Mouse (Mus musculus): ENCODE results near the gene Secisbp2. TPM values are rescaled to one million over a fixed set of nuclear protein-coding genes. Genes with fewer than 3 reads are reported as not detected.
A peak's percentile ranks its signal among the peaks of the same experiment; 100 is the strongest.

Secisbp2 gene
- polyA plus RNA-seq (2014; fragmentation: Nextera tagmentation; extraction: Ambion mirVana), result 22.7 and 28.5 TPM in 2 replicates

- ATAC-seq (ENCODE audit: low FRiP score) (peak; percentile 96), DNase-seq (ENCODE audit: low spot score, missing footprints) (peak; percentile 99)
- peaks cover 14% of the 10 kb centered on the region; the same call in 1 of the 2 replicates for H3K36me3 ChIP-seq (ENCODE audit: control insufficient read depth, insufficient read depth, low read length)
- H3K9ac ChIP-seq (ENCODE audit: low read length), result peak within 1 kb of the TSS; percentile 86
- H3K4me2 ChIP-seq, result peak within 1 kb of the TSS; percentile 68
- H3K27ac ChIP-seq (ENCODE audit: low read depth, low read length), result peak within 1 kb of the TSS; percentile 69
- no peaks in the 10 kb centered on the region for H3K27me3 ChIP-seq (ENCODE audit: control insufficient read depth, insufficient read depth, low read length)
- H3K4me3 ChIP-seq (ENCODE audit: low read depth, low read length), result peak within 1 kb of the TSS; percentile 74
- no peaks in the 10 kb centered on the region for H3K9me3 ChIP-seq (ENCODE audit: control insufficient read depth, low read length)
- under 1% methylated on average over 69 of the region's 69 CpGs for WGBS
- peaks cover 17% of the 10 kb centered on the region for H3K4me1 ChIP-seq (ENCODE audit: control insufficient read depth, insufficient read depth, low read length)
These were observed at the start of gene Secisbp2 for GRCm38 (mm10) chr13:51651408-51652064. Secisbp2 (plus strand) TSS chr13:51651697.

- no peaks in the 10 kb centered on the region for H3K36me3 ChIP-seq (ENCODE audit: control insufficient read depth, insufficient read depth, low read length)
- no peak overlapping the region for H3K4me3 ChIP-seq (ENCODE audit: low read depth, low read length)
- WGBS, result 77% methylated on average over 8 of the region's 8 CpGs
- H3K4me1 ChIP-seq (ENCODE audit: control insufficient read depth, insufficient read depth, low read length), result peaks cover 12% of the 10 kb centered on the region
- ATAC-seq (ENCODE audit: low FRiP score), result no peak
- H3K27me3 ChIP-seq (ENCODE audit: control insufficient read depth, insufficient read depth, low read length), result no peaks in the 10 kb centered on the region
- no peak overlapping the region; the same call in 1 of the 2 replicates for H3K4me2 ChIP-seq
- H3K9me3 ChIP-seq (ENCODE audit: control insufficient read depth, low read length), result no peaks in the 10 kb centered on the region
- H3K9ac ChIP-seq (ENCODE audit: low read length), result no peak overlapping the region
- DNase-seq (ENCODE audit: low spot score, missing footprints), result no peak
- H3K27ac ChIP-seq (ENCODE audit: low read depth, low read length), result no peak overlapping the region
These were observed 48.7 kb upstream of the Secisbp2 start for GRCm38 (mm10) chr13:51602764-51603163.

GRCm38 (mm10) chr13:51603221-51603893, 48.1 kb upstream of the Secisbp2 start:
- Histone ChIP-seq H3K4me3 (ENCODE audit: low read depth, low read length) (no peak overlapping the region), H3K27me3 (ENCODE audit: control insufficient read depth, insufficient read depth, low read length) (no peaks in the 10 kb centered on the region), H3K4me2 (peak overlapping the region; percentile 30; the same call in 1 of the 2 replicates), H3K9ac (ENCODE audit: low read length) (peak overlapping the region; percentile 5; the same call in 1 of the 2 replicates), H3K9me3 (ENCODE audit: control insufficient read depth, low read length) (no peaks in the 10 kb centered on the region), H3K4me1 (ENCODE audit: control insufficient read depth, insufficient read depth, low read length) (peaks cover 12% of the 10 kb centered on the region), H3K36me3 (ENCODE audit: control insufficient read depth, insufficient read depth, low read length) (no peaks in the 10 kb centered on the region), H3K27ac (ENCODE audit: low read depth, low read length) (no peak overlapping the region; the same call in 1 of the 2 replicates)
- DNase-seq (ENCODE audit: low spot score, missing footprints), result peak; percentile 93
- ATAC-seq (ENCODE audit: low FRiP score), result peak; percentile 79
- WGBS, result 35% methylated on average over 16 of the region's 16 CpGs

GRCm38 (mm10) chr13:51603894-51604244, 47.6 kb upstream of the Secisbp2 start:
- no peak overlapping the region for H3K9ac ChIP-seq (ENCODE audit: low read length)
- ATAC-seq (ENCODE audit: low FRiP score) (peak; percentile 36; the same call in 1 of the 2 replicates), DNase-seq (ENCODE audit: low spot score, missing footprints) (no peak)
- H3K27ac ChIP-seq (ENCODE audit: low read depth, low read length), result no peak overlapping the region
- H3K36me3 ChIP-seq (ENCODE audit: control insufficient read depth, insufficient read depth, low read length), result no peaks in the 10 kb centered on the region
- H3K4me3 ChIP-seq (ENCODE audit: low read depth, low read length), result no peak overlapping the region
- no peaks in the 10 kb centered on the region for H3K27me3 ChIP-seq (ENCODE audit: control insufficient read depth, insufficient read depth, low read length)
- 51% methylated on average over 4 of the region's 4 CpGs for WGBS
- H3K4me1 ChIP-seq (ENCODE audit: control insufficient read depth, insufficient read depth, low read length), result peaks cover 12% of the 10 kb centered on the region
- no peak overlapping the region for H3K4me2 ChIP-seq
- H3K9me3 ChIP-seq (ENCODE audit: control insufficient read depth, low read length), result no peaks in the 10 kb centered on the region

- DNase-seq (ENCODE audit: low spot score, missing footprints), result no peak
- 95% methylated on average over 4 of the region's 7 CpGs for WGBS
- no peaks in the 10 kb centered on the region for H3K4me1 ChIP-seq (ENCODE audit: control insufficient read depth, insufficient read depth, low read length)
- no peaks in the 10 kb centered on the region for H3K9me3 ChIP-seq (ENCODE audit: control insufficient read depth, low read length)
- H3K9ac ChIP-seq (ENCODE audit: low read length), result no peak overlapping the region
- no peaks in the 10 kb centered on the region for H3K36me3 ChIP-seq (ENCODE audit: control insufficient read depth, insufficient read depth, low read length)
- no peak overlapping the region for H3K27ac ChIP-seq (ENCODE audit: low read depth, low read length)
- no peak for ATAC-seq (ENCODE audit: low FRiP score)
- H3K27me3 ChIP-seq (ENCODE audit: control insufficient read depth, insufficient read depth, low read length), result no peaks in the 10 kb centered on the region
- no peak overlapping the region for H3K4me3 ChIP-seq (ENCODE audit: low read depth, low read length)
- H3K4me2 ChIP-seq, result no peak overlapping the region
These were observed 42.3 kb upstream of the Secisbp2 start for GRCm38 (mm10) chr13:51609231-51609630.

GRCm38 (mm10) chr13:51611060-51611459, 40.4 kb upstream of the Secisbp2 start:
- H3K27me3 ChIP-seq (ENCODE audit: control insufficient read depth, insufficient read depth, low read length), result no peaks in the 10 kb centered on the region
- H3K4me1 ChIP-seq (ENCODE audit: control insufficient read depth, insufficient read depth, low read length), result no peaks in the 10 kb centered on the region
- H3K4me3 ChIP-seq (ENCODE audit: low read depth, low read length), result no peak overlapping the region
- H3K27ac ChIP-seq (ENCODE audit: low read depth, low read length), result no peak overlapping the region
- no peak overlapping the region for H3K4me2 ChIP-seq
- no peak overlapping the region for H3K9ac ChIP-seq (ENCODE audit: low read length)
- no peaks in the 10 kb centered on the region for H3K9me3 ChIP-seq (ENCODE audit: control insufficient read depth, low read length)
- no peaks in the 10 kb centered on the region for H3K36me3 ChIP-seq (ENCODE audit: control insufficient read depth, insufficient read depth, low read length)
- DNase-seq (ENCODE audit: low spot score, missing footprints), result no peak
- no peak for ATAC-seq (ENCODE audit: low FRiP score)
- 29% methylated on average over 9 of the region's 9 CpGs for WGBS

GRCm38 (mm10) chr13:51611500-51611899, 40.0 kb upstream of the Secisbp2 start:
- Histone ChIP-seq H3K4me2 (no peak overlapping the region), H3K27ac (ENCODE audit: low read depth, low read length) (no peak overlapping the region)
- no peak for DNase-seq (ENCODE audit: low spot score, missing footprints)

GRCm38 (mm10) chr13:51615815-51616214, 35.7 kb upstream of the Secisbp2 start:
- no peaks in the 10 kb centered on the region for H3K9me3 ChIP-seq (ENCODE audit: control insufficient read depth, low read length)
- no peak overlapping the region for H3K27ac ChIP-seq (ENCODE audit: low read depth, low read length)
- peaks cover 4% of the 10 kb centered on the region; the same call in 1 of the 2 replicates for H3K4me1 ChIP-seq (ENCODE audit: control insufficient read depth, insufficient read depth, low read length)
- no peak overlapping the region for H3K9ac ChIP-seq (ENCODE audit: low read length)
- H3K4me3 ChIP-seq (ENCODE audit: low read depth, low read length), result no peak overlapping the region
- DNase-seq (ENCODE audit: low spot score, missing footprints) (no peak), ATAC-seq (ENCODE audit: low FRiP score) (no peak)
- no peak overlapping the region for H3K4me2 ChIP-seq
- no peaks in the 10 kb centered on the region for H3K36me3 ChIP-seq (ENCODE audit: control insufficient read depth, insufficient read depth, low read length)
- H3K27me3 ChIP-seq (ENCODE audit: control insufficient read depth, insufficient read depth, low read length), result no peaks in the 10 kb centered on the region
- 69% methylated on average over 10 of the region's 10 CpGs for WGBS

More at GRCm38 (mm10) chr13:51611500-51611899, 40.0 kb upstream of the Secisbp2 start:
- 53% methylated on average over 5 of the region's 5 CpGs for WGBS
- H3K4me3 ChIP-seq (ENCODE audit: low read depth, low read length), result no peak overlapping the region
- H3K36me3 ChIP-seq (ENCODE audit: control insufficient read depth, insufficient read depth, low read length), result no peaks in the 10 kb centered on the region
- no peaks in the 10 kb centered on the region for H3K9me3 ChIP-seq (ENCODE audit: control insufficient read depth, low read length)
- no peaks in the 10 kb centered on the region for H3K27me3 ChIP-seq (ENCODE audit: control insufficient read depth, insufficient read depth, low read length)
- no peak overlapping the region for H3K9ac ChIP-seq (ENCODE audit: low read length)
- no peaks in the 10 kb centered on the region for H3K4me1 ChIP-seq (ENCODE audit: control insufficient read depth, insufficient read depth, low read length)
- ATAC-seq (ENCODE audit: low FRiP score), result no peak

GRCm38 (mm10) chr13:51616417-51617044, 35.0 kb upstream of the Secisbp2 start:
- Histone ChIP-seq H3K36me3 (ENCODE audit: control insufficient read depth, insufficient read depth, low read length) (no peaks in the 10 kb centered on the region), H3K4me2 (no peak overlapping the region), H3K4me3 (ENCODE audit: low read depth, low read length) (no peak overlapping the region), H3K27ac (ENCODE audit: low read depth, low read length) (no peak overlapping the region), H3K4me1 (ENCODE audit: control insufficient read depth, insufficient read depth, low read length) (peaks cover 4% of the 10 kb centered on the region; the same call in 1 of the 2 replicates), H3K9ac (ENCODE audit: low read length) (no peak overlapping the region), H3K27me3 (ENCODE audit: control insufficient read depth, insufficient read depth, low read length) (no peaks in the 10 kb centered on the region), H3K9me3 (ENCODE audit: control insufficient read depth, low read length) (no peaks in the 10 kb centered on the region)
- 16% methylated on average over 12 of the region's 12 CpGs for WGBS
- ATAC-seq (ENCODE audit: low FRiP score) (peak; percentile 30; the same call in 1 of the 2 replicates), DNase-seq (ENCODE audit: low spot score, missing footprints) (no peak)

All from midbrain, embryonic 11.5 days (tissue).